Mouse (Mus musculus): Measurements from ENCODE around the gene Enpp3.

DNA sequence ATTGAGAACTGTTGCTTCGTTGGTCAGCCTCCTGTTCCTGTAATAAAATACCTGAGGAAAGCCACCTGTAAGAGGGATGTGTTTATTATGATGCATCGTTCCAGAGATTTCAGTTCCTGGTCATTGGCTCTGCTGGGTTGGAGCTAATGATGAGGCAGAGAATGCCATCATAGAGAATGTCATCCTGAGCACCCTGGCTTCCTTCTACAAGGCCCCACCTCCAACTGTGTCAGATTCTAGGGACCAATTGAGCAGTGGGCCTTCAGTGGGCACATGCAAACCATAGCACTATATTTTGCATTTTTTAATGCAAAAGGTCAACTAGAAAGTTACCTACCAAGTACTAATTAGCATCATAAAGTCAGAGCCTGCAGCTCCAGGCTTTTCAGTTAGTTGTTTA is 20.5 kb upstream of the Enpp3 start:
- no peak for TF ChIP-seq MAFK (IDR thresholded peaks at IDR 0.05; ENCODE audit: insufficient read depth, low read depth, low read length)
- TF ChIP-seq HCFC1 (IDR thresholded peaks at IDR 0.05; ENCODE audit: borderline replicate concordance, insufficient read depth, low read length), result no peak
- TF ChIP-seq CHD2 (IDR thresholded peaks at IDR 0.05; ENCODE audit: low read depth, low read length), result no peak
- TF ChIP-seq ZNF384 (IDR thresholded peaks at IDR 0.05; ENCODE audit: low read depth, low read length), result no peak
- no peak for TF ChIP-seq ZC3H11A (IDR thresholded peaks at IDR 0.05; ENCODE audit: borderline replicate concordance, low read depth, low read length)

All from ES-E14 (cell line).